Mouse (Mus musculus): ENCODE measurements around the gene Ambra1. TPM values are rescaled to one million over a fixed set of nuclear protein-coding genes. Genes with fewer than 3 reads are reported as not detected.
A peak's percentile ranks its signal among the peaks of the same experiment; 100 is the strongest.

The Ambra1 gene
- polyA plus RNA-seq, 1 experiment = 21.1 TPM

GRCm38 (mm10) chr2:91955121-91955591 lies 225.2 kb downstream of the Ambra1 start:
- no peak overlapping the region for H3K27ac ChIP-seq (ENCODE audit: control insufficient read depth, insufficient read depth, low read depth, low read length, poor library complexity)
- TF ChIP-seq CTCF (IDR thresholded peaks at IDR 0.05; ENCODE audit: control insufficient read depth, insufficient read depth, low read length) (no peak), POLR2A (IDR thresholded peaks at IDR 0.05; ENCODE audit: borderline replicate concordance, control insufficient read depth, low read depth, low read length) (no peak)
- 86% methylated on average over 4 of the region's 4 CpGs for WGBS

GRCm38 (mm10) chr2:91955875-91956274 lies 225.9 kb downstream of the Ambra1 start:
- Histone ChIP-seq H3K27ac (ENCODE audit: control insufficient read depth, insufficient read depth, low read depth, low read length, poor library complexity) (no peak overlapping the region), H3K4me3 (replicated peaks; ENCODE audit: control insufficient read depth, low read depth, low read length) (no peak overlapping the region), H3K4me1 (ENCODE audit: control insufficient read depth, insufficient read depth, low read length) (peaks cover 10% of the 10 kb centered on the region)
- WGBS = 36% methylated on average over 6 of the region's 6 CpGs
- no peak for TF ChIP-seq POLR2A (IDR thresholded peaks at IDR 0.05; ENCODE audit: borderline replicate concordance, control insufficient read depth, low read depth, low read length)
- no peak for TF ChIP-seq CTCF (IDR thresholded peaks at IDR 0.05; ENCODE audit: control insufficient read depth, insufficient read depth, low read length)

More at GRCm38 (mm10) chr2:91955121-91955591, 225.2 kb downstream of the Ambra1 start:
- peaks cover 8% of the 10 kb centered on the region for H3K4me1 ChIP-seq (ENCODE audit: control insufficient read depth, insufficient read depth, low read length)
- H3K4me3 ChIP-seq (replicated peaks; ENCODE audit: control insufficient read depth, low read depth, low read length) = no peak overlapping the region

- H3K4me3 ChIP-seq (replicated peaks; ENCODE audit: control insufficient read depth, low read depth, low read length) = no peak overlapping the region
- peaks cover 10% of the 10 kb centered on the region for H3K4me1 ChIP-seq (ENCODE audit: control insufficient read depth, insufficient read depth, low read length)
- TF ChIP-seq CTCF (IDR thresholded peaks at IDR 0.05; ENCODE audit: control insufficient read depth, insufficient read depth, low read length) (no peak), POLR2A (IDR thresholded peaks at IDR 0.05; ENCODE audit: borderline replicate concordance, control insufficient read depth, low read depth, low read length) (no peak)
- no peak overlapping the region for H3K27ac ChIP-seq (ENCODE audit: control insufficient read depth, insufficient read depth, low read depth, low read length, poor library complexity)
- 2% methylated on average over 4 of the region's 4 CpGs for WGBS
These were observed 227.2 kb downstream of the Ambra1 start for GRCm38 (mm10) chr2:91957096-91957495.

- Histone ChIP-seq H3K4me3 (replicated peaks; ENCODE audit: control insufficient read depth, low read depth, low read length) (no peak overlapping the region), H3K4me1 (ENCODE audit: control insufficient read depth, insufficient read depth, low read length) (peaks cover 12% of the 10 kb centered on the region), H3K27ac (ENCODE audit: control insufficient read depth, insufficient read depth, low read depth, low read length, poor library complexity) (no peak overlapping the region)
- WGBS = 69% methylated on average over 8 of the region's 8 CpGs
- TF ChIP-seq POLR2A (IDR thresholded peaks at IDR 0.05; ENCODE audit: borderline replicate concordance, control insufficient read depth, low read depth, low read length) (no peak), CTCF (IDR thresholded peaks at IDR 0.05; ENCODE audit: control insufficient read depth, insufficient read depth, low read length) (no peak)
These were observed 228.1 kb downstream of the Ambra1 start for GRCm38 (mm10) chr2:91958049-91958448.

GRCm38 (mm10) chr2:91958701-91959457 lies 228.9 kb downstream of the Ambra1 start:
- Histone ChIP-seq H3K27ac (ENCODE audit: control insufficient read depth, insufficient read depth, low read depth, low read length, poor library complexity) (no peak overlapping the region), H3K4me1 (ENCODE audit: control insufficient read depth, insufficient read depth, low read length) (peaks cover 13% of the 10 kb centered on the region)
- 40% methylated on average over 10 of the region's 10 CpGs for WGBS

GRCm38 (mm10) chr2:91959544-91960410 lies 229.8 kb downstream of the Ambra1 start:
- no peak overlapping the region for H3K4me3 ChIP-seq (replicated peaks; ENCODE audit: control insufficient read depth, low read depth, low read length)
- H3K27ac ChIP-seq (ENCODE audit: control insufficient read depth, insufficient read depth, low read depth, low read length, poor library complexity) = no peak overlapping the region
- 81% methylated on average over 11 of the region's 11 CpGs for WGBS
- TF ChIP-seq CTCF (IDR thresholded peaks at IDR 0.05; ENCODE audit: control insufficient read depth, insufficient read depth, low read length) (no peak), POLR2A (IDR thresholded peaks at IDR 0.05; ENCODE audit: borderline replicate concordance, control insufficient read depth, low read depth, low read length) (no peak)
- H3K4me1 ChIP-seq (ENCODE audit: control insufficient read depth, insufficient read depth, low read length) = peaks cover 13% of the 10 kb centered on the region

More at GRCm38 (mm10) chr2:91958701-91959457, 228.9 kb downstream of the Ambra1 start:
- H3K4me3 ChIP-seq (replicated peaks; ENCODE audit: control insufficient read depth, low read depth, low read length) = no peak overlapping the region
- TF ChIP-seq CTCF (IDR thresholded peaks at IDR 0.05; ENCODE audit: control insufficient read depth, insufficient read depth, low read length) (peak; percentile 66), POLR2A (IDR thresholded peaks at IDR 0.05; ENCODE audit: borderline replicate concordance, control insufficient read depth, low read depth, low read length) (no peak)

- Histone ChIP-seq H3K4me1 (ENCODE audit: control insufficient read depth, insufficient read depth, low read length) (peaks cover 13% of the 10 kb centered on the region), H3K27ac (ENCODE audit: control insufficient read depth, insufficient read depth, low read depth, low read length, poor library complexity) (no peak overlapping the region), H3K4me3 (replicated peaks; ENCODE audit: control insufficient read depth, low read depth, low read length) (no peak overlapping the region)
- no peak for TF ChIP-seq CTCF (IDR thresholded peaks at IDR 0.05; ENCODE audit: control insufficient read depth, insufficient read depth, low read length)
- 83% methylated on average over 5 of the region's 5 CpGs for WGBS
These were observed 230.5 kb downstream of the Ambra1 start for GRCm38 (mm10) chr2:91960459-91960858.

Measured in bone marrow, adult 2 months (tissue).